Mouse (Mus musculus): Measurements from ENCODE around the gene Crls1. TPM values are rescaled to one million over a fixed set of nuclear protein-coding genes. Genes with fewer than 3 reads are reported as not detected.

Crls1 gene
- total RNA-seq (2021), result 100 to 1,000 TPM; 103 to 125 TPM
- long read RNA-seq, experiment 1, transcript Crls1-201 (7 exons, 1,924 nt), result major isoform, 288 of 317 reads
- long read RNA-seq, experiment 1, transcript Crls1-203 (6 exons, 1,772 nt), result minor isoform, 6 of 317 reads
- long read RNA-seq, experiment 1, partial matches to known transcripts, result 4 of 317 reads
- long read RNA-seq, experiment 1, other reads (novel, unspliced or antisense), result 17 of 317 reads
- long read RNA-seq, experiment 2, transcript Crls1-201 (7 exons, 1,924 nt), result major isoform, 75 of 82 reads
- long read RNA-seq, experiment 2, partial matches to known transcripts, result 2 of 82 reads
- long read RNA-seq, experiment 2, other reads (novel, unspliced or antisense), result 4 of 82 reads

- DNase-seq, result peak; percentile 95 to 97
Observed at GRCm38 (mm10) chr2:132846407-132847358, at the start of gene Crls1. TSS of gene Crls1 (plus strand) at chr2:132846666.

- DNase-seq, result no peak
Observed at GRCm38 (mm10) chr2:132802976-132803375, 43.5 kb upstream of the Crls1 start.

- peak; percentile 93 to 95 for DNase-seq
Observed at GRCm38 (mm10) chr2:132815608-132816314, 30.7 kb upstream of the Crls1 start, which contains the start of the genes Trmt6 and Mcm8. TSS of gene Trmt6 (minus strand) at chr2:132816055. TSS of gene Mcm8 (plus strand) at chr2:132816141.

DNA sequence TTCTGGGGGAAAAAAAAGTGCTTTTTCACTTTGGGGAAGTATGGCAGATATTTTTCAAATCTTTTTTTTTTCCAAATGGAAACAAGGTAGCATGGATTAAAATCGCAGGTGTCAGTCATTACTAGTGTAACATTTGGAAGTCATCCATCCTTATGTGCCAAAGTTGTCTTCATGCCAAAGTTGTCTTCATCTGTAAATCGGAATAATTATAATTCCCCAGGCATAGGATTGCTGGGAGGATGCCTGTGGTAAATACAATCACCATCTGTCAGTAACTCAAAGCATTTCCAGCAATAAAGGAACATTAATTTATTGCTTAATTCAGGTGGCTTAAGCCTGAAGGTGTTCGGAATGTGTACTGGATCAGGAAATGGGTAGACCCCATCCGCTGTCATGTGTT, 5.4 kb upstream of the Crls1 start:
- no peak for DNase-seq

DNA sequence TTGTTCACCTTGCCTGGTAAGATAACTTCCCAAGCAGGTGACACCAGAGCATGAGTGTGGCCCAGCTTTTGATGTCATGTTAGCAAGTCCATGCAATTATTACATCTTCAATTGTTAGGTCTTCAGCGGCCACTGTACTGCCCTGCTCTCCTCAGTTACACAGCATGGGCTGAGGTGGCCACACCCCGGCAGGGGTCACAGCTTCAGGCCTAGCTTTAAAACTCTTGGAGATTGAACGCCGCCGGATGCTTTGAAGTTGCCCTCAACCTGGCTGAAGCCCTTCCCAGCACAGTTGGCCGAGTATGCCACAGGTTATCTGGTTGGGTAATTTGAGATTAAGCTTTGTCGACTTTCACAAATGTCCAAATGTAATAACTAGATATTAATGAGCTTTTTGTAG, 1.1 kb downstream of the Crls1 start:
- DNase-seq, result peak in 1 of 2 experiments; percentile 37

- no peak for DNase-seq
Observed at GRCm38 (mm10) chr2:132848361-132848760, 1.9 kb downstream of the Crls1 start.

GRCm38 (mm10) chr2:132849141-132849540, 2.7 kb downstream of the Crls1 start:
- DNase-seq, result no peak

- no peak for DNase-seq
Observed at GRCm38 (mm10) chr2:132853051-132853450, 6.6 kb downstream of the Crls1 start.

GRCm38 (mm10) chr2:132856333-132856732, 9.9 kb downstream of the Crls1 start:
- peak; percentile 47 to 55 for DNase-seq

- no peak for DNase-seq
Observed at GRCm38 (mm10) chr2:132860435-132860834, 14.0 kb downstream of the Crls1 start.

- no peak for DNase-seq
Observed at GRCm38 (mm10) chr2:132861456-132861855, 15.0 kb downstream of the Crls1 start.

DNA sequence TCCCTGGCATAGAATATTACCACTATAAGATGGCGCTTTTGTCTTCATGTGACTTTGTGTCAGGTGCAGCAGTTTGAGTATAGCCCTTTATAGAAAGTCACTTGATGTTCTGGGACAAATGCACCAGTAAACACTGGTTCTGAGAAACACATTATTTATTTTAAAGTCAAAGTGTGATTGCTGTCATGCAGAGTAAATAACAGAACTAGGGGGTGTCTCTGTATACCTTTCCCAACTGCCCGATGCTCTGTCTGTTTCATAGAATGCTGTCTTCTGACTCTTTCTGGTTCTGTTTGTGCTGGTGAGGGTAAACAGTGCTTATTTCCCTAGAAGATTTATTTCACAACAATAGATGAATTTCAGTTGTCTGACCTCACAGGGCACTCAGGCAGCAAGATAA, 16.9 kb downstream of the Crls1 start:
- DNase-seq, result no peak

DNA sequence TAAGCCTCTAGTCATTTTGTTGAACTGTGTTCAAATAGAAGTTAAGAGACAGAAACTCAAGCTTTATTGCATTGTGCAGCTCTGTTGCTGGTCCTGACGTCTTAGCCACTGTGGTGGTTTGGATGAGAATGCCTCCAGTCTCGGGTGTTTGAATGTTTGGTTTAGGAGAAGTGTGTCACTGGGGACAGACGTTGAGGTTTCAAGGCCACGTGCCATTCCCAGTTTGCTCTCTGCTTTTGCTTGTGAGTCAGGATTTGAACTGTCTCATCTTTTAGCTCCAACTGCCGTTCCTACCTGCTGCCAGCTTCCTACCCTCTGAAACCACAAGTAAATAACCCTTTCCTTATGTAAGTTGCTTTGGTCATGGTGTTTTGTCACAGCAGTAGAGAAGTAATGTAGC, 21.1 kb downstream of the Crls1 start:
- DNase-seq, result peak; percentile 63 to 68

- DNase-seq, result peak; percentile 53 to 74
Observed at GRCm38 (mm10) chr2:132869682-132870081, 23.2 kb downstream of the Crls1 start.

- peak; percentile 42 to 54 for DNase-seq
Observed at GRCm38 (mm10) chr2:132870286-132870685, 23.8 kb downstream of the Crls1 start.

DNA sequence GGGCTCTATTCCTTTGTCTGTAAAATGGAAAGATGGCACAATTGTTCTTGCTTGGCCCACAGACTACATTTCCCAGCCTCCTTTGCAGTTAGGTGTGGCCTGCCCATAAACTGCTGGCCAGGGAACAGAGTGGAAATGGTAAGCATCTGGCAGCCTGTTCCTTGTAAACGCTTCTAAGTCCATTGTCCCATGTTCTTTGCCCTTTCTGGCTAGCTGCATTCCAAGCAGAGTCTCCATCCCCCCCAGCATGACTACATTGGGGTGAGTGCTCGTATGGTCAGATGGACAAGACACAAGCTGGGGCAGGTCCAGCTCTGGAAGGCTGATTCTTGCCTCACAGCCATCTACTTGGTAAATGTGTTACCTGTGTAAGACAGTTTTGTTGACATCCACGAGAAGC, 25.2 kb downstream of the Crls1 start:
- DNase-seq, result no peak

GRCm38 (mm10) chr2:132873657-132874326, 27.3 kb downstream of the Crls1 start:
- DNase-seq, result no peak

DNA sequence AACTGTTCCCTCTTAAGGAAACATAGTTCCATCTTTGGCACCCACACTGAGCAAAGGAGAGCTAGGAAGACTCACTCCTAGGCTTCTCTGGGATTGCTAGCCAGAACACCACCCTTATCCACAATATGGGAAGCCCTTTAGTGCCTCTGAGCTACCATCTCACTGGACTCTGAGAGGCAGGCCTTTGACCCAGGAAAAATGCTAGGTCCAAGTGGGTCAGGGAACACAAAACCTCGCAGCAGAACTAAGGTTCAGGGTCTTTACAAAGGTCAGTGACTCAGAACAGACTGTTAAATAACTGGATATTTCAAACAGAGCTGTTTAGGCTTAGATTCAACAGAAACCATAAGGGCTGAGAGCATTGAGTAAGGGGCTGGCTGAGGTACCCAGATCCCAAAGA, 30.5 kb downstream of the Crls1 start:
- DNase-seq, result peak; percentile 37 to 40

GRCm38 (mm10) chr2:132879261-132880044, 33.0 kb downstream of the Crls1 start:
- DNase-seq, result peak; percentile 53 to 65

- no peak for DNase-seq
Observed at GRCm38 (mm10) chr2:132880844-132881645, 34.6 kb downstream of the Crls1 start, which contains the start of gene Lrrn4. TSS of gene Lrrn4 (minus strand) at chr2:132880891.

All from adrenal gland, postnatal 36 days (tissue).